Mouse (Mus musculus): ENCODE data around the gene Cd63. TPM values are rescaled to one million over a fixed set of nuclear protein-coding genes. Genes with fewer than 3 reads are reported as not detected.

Gene Cd63
- polyA plus RNA-seq, 1 experiment from 2014 or later = 820 TPM

DNA sequence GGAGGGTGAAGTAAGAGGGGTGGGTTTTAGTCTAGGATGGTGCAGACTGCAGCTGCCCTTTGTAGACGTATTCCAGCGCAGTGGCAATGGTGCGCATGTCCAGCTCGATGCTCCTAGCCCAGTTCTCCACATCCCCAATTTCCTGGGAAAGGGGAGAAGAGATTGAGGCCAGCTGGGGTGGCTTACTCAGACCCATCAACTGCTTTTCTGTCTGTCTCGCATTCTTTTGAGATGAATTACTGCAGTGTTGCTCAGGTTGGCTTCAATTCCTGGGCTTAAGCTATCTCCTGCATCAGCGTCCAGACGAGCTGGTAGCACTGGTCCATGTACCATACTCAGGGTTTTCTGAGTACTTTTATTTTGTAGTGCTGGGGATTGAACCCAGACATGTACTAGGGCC lies 19.2 kb downstream of the Cd63 start:
- peaks cover 42% of the 10 kb centered on the region for H3K36me3 ChIP-seq
- no peak overlapping the region for H3K4me3 ChIP-seq
- H3K27ac ChIP-seq = peak overlapping the region; percentile 17; the same call in 1 of the 2 replicates
- H3K9me3 ChIP-seq = no peaks in the 10 kb centered on the region
- H3K27me3 ChIP-seq = no peaks in the 10 kb centered on the region
- ATAC-seq (ENCODE audit: low FRiP score, low read depth) = no peak
- H3K4me2 ChIP-seq (replicated peaks) = no peak overlapping the region
- peaks cover 39% of the 10 kb centered on the region for H3K4me1 ChIP-seq
- no peak overlapping the region for H3K9ac ChIP-seq
- 81% methylated on average over 7 of the region's 7 CpGs for WGBS

DNA sequence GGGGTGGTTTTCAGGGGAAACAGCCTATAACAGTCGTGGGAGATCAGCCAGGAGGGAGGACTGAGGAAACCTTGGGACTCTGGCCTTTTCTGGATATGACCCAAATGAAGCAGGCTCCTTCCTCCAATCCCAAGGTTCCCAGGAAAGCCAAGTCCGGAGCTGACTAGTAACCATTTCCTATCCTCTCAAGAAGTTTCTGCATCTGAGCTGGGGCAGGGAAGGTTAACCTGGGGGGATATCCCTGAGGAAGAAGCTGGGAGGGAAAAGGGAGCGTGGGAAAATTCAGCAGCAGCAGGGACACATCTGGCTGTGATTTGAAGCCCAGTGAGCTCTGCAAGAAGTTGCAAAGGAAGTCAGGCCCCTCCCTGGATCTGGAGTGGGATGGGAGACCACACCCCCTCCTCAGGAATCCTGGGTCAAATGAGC lies 20.0 kb downstream of the Cd63 start:
- H3K27ac ChIP-seq = peak overlapping the region; percentile 52
- H3K4me1 ChIP-seq = peaks cover 39% of the 10 kb centered on the region
- H3K4me2 ChIP-seq (replicated peaks) = 0 out of 2 replicates have a peak overlapping the region, but pooled peaks have one; percentile 4
- H3K4me3 ChIP-seq = no peak overlapping the region
- 48% methylated on average over 3 of the region's 3 CpGs for WGBS
- no peak overlapping the region for H3K9ac ChIP-seq
- ATAC-seq (ENCODE audit: low FRiP score, low read depth) = no peak
- H3K9me3 ChIP-seq = no peaks in the 10 kb centered on the region
- no peaks in the 10 kb centered on the region for H3K27me3 ChIP-seq
- H3K36me3 ChIP-seq = peaks cover 34% of the 10 kb centered on the region

DNA sequence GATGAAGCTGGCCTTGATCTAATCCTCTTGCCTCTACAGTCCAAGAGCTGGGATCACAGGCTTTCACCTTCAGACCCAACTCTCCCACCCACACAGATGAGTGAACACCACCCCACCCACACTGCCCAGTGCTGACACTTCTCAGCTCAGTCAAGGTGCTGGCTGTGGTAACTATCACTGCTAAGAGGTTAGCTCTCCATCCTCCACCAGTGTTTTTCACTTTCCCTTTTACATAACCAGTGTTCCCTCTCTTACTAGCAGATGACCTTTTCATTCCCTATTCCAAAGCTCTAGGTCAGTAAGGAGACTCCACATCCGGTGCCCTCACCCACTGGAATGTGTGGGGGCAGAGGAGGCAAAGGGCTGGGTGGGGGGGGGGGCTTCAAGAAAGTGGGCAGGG lies 20.5 kb downstream of the Cd63 start:
- no peak for ATAC-seq (ENCODE audit: low FRiP score, low read depth)
- Histone ChIP-seq H3K4me1 (peaks cover 39% of the 10 kb centered on the region), H3K4me3 (no peak overlapping the region), H3K4me2 (replicated peaks) (0 out of 2 replicates have a peak overlapping the region, but pooled peaks have one; percentile 79), H3K27ac (peak overlapping the region; percentile 52; the same call in 1 of the 2 replicates), H3K9me3 (no peaks in the 10 kb centered on the region), H3K27me3 (no peaks in the 10 kb centered on the region), H3K9ac (no peak overlapping the region), H3K36me3 (peaks cover 30% of the 10 kb centered on the region)
- 63% methylated on average over 1 of the region's 1 CpGs for WGBS

- Histone ChIP-seq H3K4me1 (peaks cover 39% of the 10 kb centered on the region), H3K9me3 (no peaks in the 10 kb centered on the region), H3K9ac (peak overlapping the region; percentile 78), H3K36me3 (peaks cover 21% of the 10 kb centered on the region), H3K27me3 (no peaks in the 10 kb centered on the region), H3K4me3 (peak overlapping the region; percentile 90), H3K27ac (no peak overlapping the region), H3K4me2 (replicated peaks) (peak overlapping the region; percentile 79)
- 69% methylated on average over 16 of the region's 16 CpGs for WGBS
- no peak for ATAC-seq (ENCODE audit: low FRiP score, low read depth)
Observed at GRCm38 (mm10) chr10:128921883-128922821, 21.4 kb downstream of the Cd63 start.

DNA sequence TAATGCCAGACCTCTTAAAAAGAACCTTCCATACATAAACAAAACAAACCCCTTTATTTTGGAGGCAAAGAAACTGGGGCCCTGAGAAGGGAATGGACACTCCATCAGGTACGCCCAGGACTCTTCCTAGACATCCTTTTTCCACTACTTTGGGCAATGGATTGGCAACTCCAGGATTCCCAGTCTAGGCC lies 21.9 kb downstream of the Cd63 start, which contains the start of gene Rdh5:
Gene Rdh5 (minus strand): TSS at position 67 of the 191 bp plus-strand sequence.
- peak within 1 kb of the TSS; percentile 78 for H3K9ac ChIP-seq
- 16% methylated on average over 1 of the region's 1 CpGs for WGBS

DNA sequence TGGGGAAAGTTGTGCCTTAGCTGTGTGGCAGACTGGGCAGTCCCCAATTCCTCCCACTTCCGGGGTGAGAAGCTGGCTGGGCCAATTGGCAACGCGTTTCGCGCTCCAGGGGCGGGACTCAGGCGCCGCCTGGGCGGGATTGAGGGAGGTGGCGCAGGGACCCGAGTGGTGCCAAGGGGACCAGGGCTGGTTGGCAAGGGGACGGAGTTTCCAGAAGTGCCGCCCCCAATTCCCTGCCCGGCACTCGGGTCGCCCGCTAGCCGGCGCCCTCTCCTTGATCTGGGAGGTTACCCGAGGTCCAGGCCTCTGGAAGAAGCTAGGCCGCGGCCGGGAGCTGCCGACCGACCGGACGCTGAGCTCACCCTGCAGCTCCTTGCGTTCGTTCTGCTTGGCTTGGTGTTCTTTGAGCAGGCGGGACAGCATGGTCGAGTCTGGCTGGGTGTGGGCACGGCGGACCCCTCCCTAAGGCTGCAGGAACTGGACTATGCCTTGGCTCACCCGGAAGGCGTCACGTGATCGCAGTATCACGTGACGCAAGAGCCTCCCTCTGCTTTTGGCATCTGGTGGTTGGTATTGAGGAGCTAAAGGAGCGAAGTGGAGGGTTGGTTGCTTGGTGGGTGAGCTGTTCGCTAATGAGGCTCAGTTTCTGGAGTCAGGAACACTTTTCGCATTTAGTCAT lies 22.4 kb downstream of the Cd63 start:
- H3K9ac ChIP-seq = peak overlapping the region; percentile 78
- peak overlapping the region; percentile 90 for H3K4me3 ChIP-seq
- H3K36me3 ChIP-seq = peaks cover 11% of the 10 kb centered on the region
- peaks cover 39% of the 10 kb centered on the region for H3K4me1 ChIP-seq
- H3K9me3 ChIP-seq = no peaks in the 10 kb centered on the region
- under 1% methylated on average over 42 of the region's 42 CpGs for WGBS
- peaks cover 7% of the 10 kb centered on the region for H3K27me3 ChIP-seq
- peak; percentile 91 for ATAC-seq (ENCODE audit: low FRiP score, low read depth)
- peak overlapping the region; percentile 79 for H3K4me2 ChIP-seq (replicated peaks)
- peak overlapping the region; percentile 88 for H3K27ac ChIP-seq

More for the DNA sequence above, 21.9 kb downstream of the Cd63 start, which contains the start of gene Rdh5:
- H3K4me2 ChIP-seq (replicated peaks) = peak within 1 kb of the TSS; percentile 79
- no peak for ATAC-seq (ENCODE audit: low FRiP score, low read depth)
- peaks cover 39% of the 10 kb centered on the region for H3K4me1 ChIP-seq
- H3K4me3 ChIP-seq = peak within 1 kb of the TSS; percentile 90
- H3K27ac ChIP-seq = peak within 1 kb of the TSS; percentile 88
- H3K27me3 ChIP-seq = peaks cover 3% of the 10 kb centered on the region; the same call in 1 of the 2 replicates
- H3K36me3 ChIP-seq = peaks cover 15% of the 10 kb centered on the region
- no peaks in the 10 kb centered on the region for H3K9me3 ChIP-seq

DNA sequence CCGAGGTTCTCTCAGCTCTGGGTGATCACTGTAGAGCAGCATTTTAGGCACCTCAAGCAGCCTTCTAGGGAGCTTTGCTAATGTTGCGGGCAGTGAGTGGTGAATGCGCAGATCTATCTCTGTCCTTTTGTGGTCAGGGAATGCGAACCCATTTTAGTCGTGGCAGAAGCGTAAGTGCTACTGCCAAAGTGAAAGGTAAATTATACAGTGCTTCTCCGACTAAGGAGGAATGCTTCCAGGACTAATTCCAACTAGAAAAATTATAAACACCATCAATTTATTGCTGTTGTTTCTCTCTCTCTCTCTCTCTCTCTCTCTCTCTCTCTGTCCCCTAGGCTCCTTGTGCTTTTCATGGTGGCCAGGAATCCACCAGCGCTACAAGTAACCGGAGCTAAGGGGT lies 23.1 kb downstream of the Cd63 start, which contains the start of gene Bloc1s1:
Gene Bloc1s1 (minus strand): TSS at position 101 of the 400 bp plus-strand sequence.
- H3K4me1 ChIP-seq = peaks cover 37% of the 10 kb centered on the region
- peaks cover 7% of the 10 kb centered on the region; the same call in 1 of the 2 replicates for H3K36me3 ChIP-seq
- peak within 1 kb of the TSS; percentile 79 for H3K4me2 ChIP-seq (replicated peaks)
- H3K4me3 ChIP-seq = peak within 1 kb of the TSS; percentile 90
- peak within 1 kb of the TSS; percentile 88 for H3K27ac ChIP-seq
- peak within 1 kb of the TSS; percentile 78 for H3K9ac ChIP-seq
- WGBS = 67% methylated on average over 9 of the region's 9 CpGs
- no peaks in the 10 kb centered on the region for H3K9me3 ChIP-seq
- peaks cover 14% of the 10 kb centered on the region for H3K27me3 ChIP-seq
- no peak for ATAC-seq (ENCODE audit: low FRiP score, low read depth)

- H3K9me3 ChIP-seq = no peaks in the 10 kb centered on the region
- peaks cover 10% of the 10 kb centered on the region for H3K4me1 ChIP-seq
- WGBS = 36% methylated on average over 4 of the region's 4 CpGs
- no peaks in the 10 kb centered on the region for H3K36me3 ChIP-seq
- ATAC-seq (ENCODE audit: low FRiP score, low read depth) = no peak
- no peak overlapping the region for H3K27ac ChIP-seq
- no peak overlapping the region for H3K4me3 ChIP-seq
- peaks cover 55% of the 10 kb centered on the region for H3K27me3 ChIP-seq
- no peak overlapping the region for H3K4me2 ChIP-seq (replicated peaks)
- no peak overlapping the region for H3K9ac ChIP-seq
Observed at GRCm38 (mm10) chr10:128928356-128928755, 27.6 kb downstream of the Cd63 start.

- Histone ChIP-seq H3K4me2 (replicated peaks) (no peak overlapping the region), H3K4me3 (no peak overlapping the region), H3K27ac (no peak overlapping the region), H3K9me3 (no peaks in the 10 kb centered on the region), H3K27me3 (peaks cover 70% of the 10 kb centered on the region), H3K9ac (no peak overlapping the region), H3K36me3 (no peaks in the 10 kb centered on the region), H3K4me1 (peaks cover 16% of the 10 kb centered on the region)
- WGBS = 68% methylated on average over 7 of the region's 7 CpGs
- ATAC-seq (ENCODE audit: low FRiP score, low read depth) = no peak
Observed at GRCm38 (mm10) chr10:128929638-128930378, 29.0 kb downstream of the Cd63 start.

- Histone ChIP-seq H3K9me3 (no peaks in the 10 kb centered on the region), H3K36me3 (no peaks in the 10 kb centered on the region), H3K4me1 (peaks cover 16% of the 10 kb centered on the region), H3K4me3 (no peak overlapping the region), H3K4me2 (replicated peaks) (no peak overlapping the region), H3K27me3 (peaks cover 86% of the 10 kb centered on the region), H3K9ac (no peak overlapping the region), H3K27ac (no peak overlapping the region)
- 61% methylated on average over 2 of the region's 2 CpGs for WGBS
- no peak for ATAC-seq (ENCODE audit: low FRiP score, low read depth)
Observed at GRCm38 (mm10) chr10:128931441-128931840, 30.7 kb downstream of the Cd63 start.

GRCm38 (mm10) chr10:128933574-128933973 lies 32.8 kb downstream of the Cd63 start, which contains the start of gene Itga7:
Gene Itga7 (plus strand): TSS chr10:128933818.
- no peaks in the 10 kb centered on the region for H3K36me3 ChIP-seq
- ATAC-seq (ENCODE audit: low FRiP score, low read depth) = peak; percentile 86
- H3K4me1 ChIP-seq = peaks cover 16% of the 10 kb centered on the region
- no peaks in the 10 kb centered on the region for H3K9me3 ChIP-seq
- H3K4me2 ChIP-seq (replicated peaks) = peak within 1 kb of the TSS; percentile 73
- peak within 1 kb of the TSS; percentile 32; the same call in 1 of the 2 replicates for H3K9ac ChIP-seq
- peaks cover 82% of the 10 kb centered on the region for H3K27me3 ChIP-seq
- under 1% methylated on average over 26 of the region's 26 CpGs for WGBS
- H3K4me3 ChIP-seq = peak within 1 kb of the TSS; percentile 43
- no peak within 1 kb of the TSS for H3K27ac ChIP-seq

Data from limb, embryonic 13.5 days (tissue).